Mouse (Mus musculus) limb, embryonic 14.5 days (tissue): ENCODE measurements at regions not wholly inside any gene's neighbourhood (a gene's known extent, or its start where the extent isn't known, plus 50 kb on each side); places are given as distances from the start of the nearest gene placed in this dataset.

Experiments used
- ATAC-seq: fragments of 200-750 bp; cut with Nextera tagmentation; 2 replicates; pipeline ENCODE4 v1.8.0; 2017; ENCODE audit warnings: low read depth, moderate number of reproducible peaks, moderate TSS enrichment; ENCODE audit not compliant: low FRiP score
- DNase-seq: peaks from one replicate; pipeline ENCODE4 v3.0.0-alpha.2; 2015; ENCODE audit warnings: low spot score
- H3K27ac ChIP-seq: fragments of 300-500 bp; sonication (generic); replicated peaks from 2 replicates; pipeline ENCODE4 v1.5.1; 2014; ENCODE audit warnings: low read depth, mild to moderate bottlenecking, low read length, moderate library complexity, mixed read lengths
- H3K27me3 ChIP-seq: fragments of 300-500 bp; sonication (generic); 2 replicates; pipeline ENCODE4 v1.6.1; 2014; ENCODE audit warnings: low read length, mixed read lengths; ENCODE audit not compliant: control insufficient read depth, insufficient read depth
- H3K36me3 ChIP-seq: fragments of 300-500 bp; sonication (generic); 2 replicates; pipeline ENCODE4 v1.6.1; 2014; ENCODE audit warnings: mild to moderate bottlenecking, low read length, moderate library complexity, mixed read lengths; ENCODE audit not compliant: control insufficient read depth, insufficient read depth
- H3K4me1 ChIP-seq: fragments of 300-500 bp; sonication (generic); 2 replicates; pipeline ENCODE4 v1.6.1; 2014; ENCODE audit warnings: antibody characterized with exemption, low read length, mixed read lengths; ENCODE audit not compliant: control insufficient read depth, insufficient read depth
- H3K4me2 ChIP-seq: fragments of 300-500 bp; sonication (generic); replicated peaks from 2 replicates; pipeline ENCODE4 v1.6.1; 2014; ENCODE audit warnings: low read depth, mild to moderate bottlenecking, low read length, moderate library complexity; ENCODE audit not compliant: severe bottlenecking
- H3K4me3 ChIP-seq: fragments of 300-500 bp; sonication (generic); replicated peaks from 2 replicates; pipeline ENCODE4 v1.5.1; 2014; ENCODE audit warnings: low read length
- H3K9ac ChIP-seq: fragments of 300-500 bp; sonication (generic); 2 replicates; pipeline ENCODE4 v1.6.1; 2014; ENCODE audit warnings: mild to moderate bottlenecking, low read depth, low read length, moderate library complexity; ENCODE audit not compliant: severe bottlenecking
- H3K9me3 ChIP-seq: fragments of 300-500 bp; sonication (generic); 2 replicates; pipeline ENCODE4 v1.6.1; 2016; ENCODE audit warnings: low read length; ENCODE audit not compliant: control insufficient read depth
- POLR2A ChIP-seq: fragments of 200-500 bp; IDR thresholded peaks from 2 replicates; pipeline ENCODE4 v1.8.0; 2012; ENCODE audit warnings: inconsistent platforms, mild to moderate bottlenecking, moderate library complexity, borderline replicate concordance; ENCODE audit not compliant: insufficient read depth, insufficient read length; ENCODE audit errors: extremely low read depth
- WGBS: fragments of 180-500 bp; shearing (Covaris S2); extraction: QIAGEN DNeasy Blood & Tissue Kit; methylation state at CpG from one replicate; pipeline ENCODE4 v1.1.7; 2014; 5-methylcytosine and 5-hydroxymethylcytosine counted together

GRCm38 (mm10) chr15:56865035-56865804 is 612.2 kb downstream of the Slc22a22 start:
- H3K27ac ChIP-seq: no peak overlapping the region
- no peak for TF ChIP-seq POLR2A
- no peak for DNase-seq
- H3K27me3 ChIP-seq: no peaks in the 10 kb centered on the region
- H3K4me2 ChIP-seq: no peak overlapping the region
- ATAC-seq: no peak
- H3K4me1 ChIP-seq: no peaks in the 10 kb centered on the region
- H3K36me3 ChIP-seq: no peaks in the 10 kb centered on the region
- H3K9ac ChIP-seq: no peak overlapping the region
- 46% methylated on average over 4 of the region's 4 CpGs for WGBS
- H3K9me3 ChIP-seq: no peaks in the 10 kb centered on the region
- H3K4me3 ChIP-seq: no peak overlapping the region

GRCm38 (mm10) chr15:56858627-56859334 is 618.6 kb downstream of the Slc22a22 start:
- TF ChIP-seq POLR2A: no peak
- Histone ChIP-seq H3K4me2 (no peak overlapping the region), H3K4me3 (no peak overlapping the region), H3K36me3 (no peaks in the 10 kb centered on the region), H3K9me3 (no peaks in the 10 kb centered on the region), H3K27ac (no peak overlapping the region), H3K27me3 (no peaks in the 10 kb centered on the region), H3K9ac (no peak overlapping the region), H3K4me1 (peaks cover 8% of the 10 kb centered on the region)
- 27% methylated on average over 4 of the region's 4 CpGs for WGBS
- ATAC-seq (peak; percentile 85), DNase-seq (peak; percentile 60)

GRCm38 (mm10) chr15:56858134-56858533 is 619.3 kb downstream of the Slc22a22 start:
- Histone ChIP-seq H3K4me2 (no peak overlapping the region), H3K27me3 (no peaks in the 10 kb centered on the region), H3K9me3 (no peaks in the 10 kb centered on the region), H3K4me3 (no peak overlapping the region), H3K9ac (no peak overlapping the region), H3K36me3 (no peaks in the 10 kb centered on the region), H3K4me1 (peaks cover 8% of the 10 kb centered on the region), H3K27ac (no peak overlapping the region)
- DNase-seq: no peak
- WGBS: 15% methylated on average over 3 of the region's 3 CpGs
- ATAC-seq: no peak
- TF ChIP-seq POLR2A: no peak

- no peak for TF ChIP-seq POLR2A
- Histone ChIP-seq H3K4me1 (peaks cover 8% of the 10 kb centered on the region), H3K4me2 (no peak overlapping the region), H3K9ac (no peak overlapping the region), H3K27ac (no peak overlapping the region), H3K4me3 (no peak overlapping the region), H3K9me3 (no peaks in the 10 kb centered on the region), H3K36me3 (no peaks in the 10 kb centered on the region), H3K27me3 (no peaks in the 10 kb centered on the region)
- ATAC-seq (no peak), DNase-seq (peak; percentile 90)
- WGBS: 9% methylated on average over 2 of the region's 2 CpGs
Measured at GRCm38 (mm10) chr15:56856057-56856456, 621.4 kb downstream of the Slc22a22 start.

- 73% methylated on average over 5 of the region's 5 CpGs for WGBS
- TF ChIP-seq POLR2A: no peak
- Histone ChIP-seq H3K4me3 (no peak overlapping the region), H3K36me3 (no peaks in the 10 kb centered on the region), H3K4me1 (0 out of 2 replicates have a peak, but pooled peaks cover 3% of the 10 kb centered on the region), H3K9me3 (no peaks in the 10 kb centered on the region), H3K27me3 (no peaks in the 10 kb centered on the region), H3K4me2 (no peak overlapping the region), H3K27ac (no peak overlapping the region), H3K9ac (no peak overlapping the region)
- ATAC-seq (no peak), DNase-seq (peak; percentile 33)
Measured at GRCm38 (mm10) chr15:56853106-56853505, 624.3 kb downstream of the Slc22a22 start.
